In genomic region chr11:117606605-117607203, GRCm38 (mm10) we compare ENCODE assay signal across 8 mouse cellular contexts. TPM values are rescaled to one million over a fixed set of nuclear protein-coding genes. Genes with fewer than 3 reads are reported as not detected.
DNase-seq lines count a peak whose midpoint lies in the region; ATAC-seq and TF ChIP-seq lines count a peak whose summit lies in the region.

No protein-coding gene starts in this region.

- 14% methylated on average over 13 of the region's 13 CpGs for WGBS in embryonic facial prominence, embryonic 13.5 days
- WGBS in kidney, embryonic 14.5 days = 8% methylated on average over 13 of the region's 13 CpGs

- peaks cover 62% of the 10 kb centered on the region for H3K4me1 ChIP-seq in embryonic facial prominence, embryonic 13.5 days
- H3K4me1 ChIP-seq in kidney, embryonic 14.5 days (ENCODE audit: control insufficient read depth, insufficient read depth, low read length) = peaks cover 18% of the 10 kb centered on the region; the same call in 1 of the 2 replicates

- no peak for TF ChIP-seq POLR2A in myocyte (IDR thresholded peaks at IDR 0.05; ENCODE audit: insufficient read length, low read depth)

- no peak overlapping the region for H3K4me3 ChIP-seq in embryonic facial prominence, embryonic 13.5 days
- H3K4me3 ChIP-seq in kidney, embryonic 14.5 days (ENCODE audit: low read length) = no peak overlapping the region
- no peak overlapping the region for H3K4me3 ChIP-seq in myocyte

- no peak overlapping the region for H3ac ChIP-seq in myocyte (ENCODE audit: control insufficient read depth, insufficient read length)

- no peaks in the 10 kb centered on the region for H3K36me3 ChIP-seq in embryonic facial prominence, embryonic 13.5 days
- no peaks in the 10 kb centered on the region for H3K36me3 ChIP-seq in kidney, embryonic 14.5 days (ENCODE audit: control insufficient read depth, insufficient read depth, low read length)
- no peaks in the 10 kb centered on the region for H3K36me3 ChIP-seq in myocyte (ENCODE audit: control insufficient read depth, insufficient read depth)

- no peak overlapping the region for H3K9ac ChIP-seq in embryonic facial prominence, embryonic 13.5 days
- no peak overlapping the region for H3K9ac ChIP-seq in kidney, embryonic 14.5 days (ENCODE audit: low read depth, low read length)

- no peaks in the 10 kb centered on the region for H3K27me3 ChIP-seq in embryonic facial prominence, embryonic 13.5 days
- H3K27me3 ChIP-seq in kidney, embryonic 14.5 days (ENCODE audit: control insufficient read depth, insufficient read depth, low read length) = peaks cover 8% of the 10 kb centered on the region
- H3K27me3 ChIP-seq in myocyte (ENCODE audit: control insufficient read depth, insufficient read depth, insufficient read length) = no peaks in the 10 kb centered on the region

- H3K79me2 ChIP-seq in myocyte (ENCODE audit: control insufficient read depth, insufficient read depth) = no peaks in the 10 kb centered on the region

- no peak for ATAC-seq in embryonic facial prominence, embryonic 13.5 days (ENCODE audit: insufficient number of reproducible peaks, insufficient read depth, low FRiP score, low TSS enrichment, low read depth)
- no peak for ATAC-seq in kidney, embryonic 14.5 days (ENCODE audit: low FRiP score, low TSS enrichment)
- ATAC-seq in megakaryocyte progenitor cell, adult 5-6 weeks (replicated peaks; ENCODE audit: poor library complexity) = no peak

- peak overlapping the region; percentile 86; the same call in 1 of the 2 replicates for H3K27ac ChIP-seq in embryonic facial prominence, embryonic 13.5 days
- H3K27ac ChIP-seq in kidney, embryonic 14.5 days (ENCODE audit: low read depth, low read length) = no peak overlapping the region

- no peaks in the 10 kb centered on the region for H3K9me3 ChIP-seq in embryonic facial prominence, embryonic 13.5 days
- no peaks in the 10 kb centered on the region for H3K9me3 ChIP-seq in kidney, embryonic 14.5 days (ENCODE audit: control insufficient read depth, low read length)

- intact Hi-C loops in left cerebral cortex, postnatal 4 days (cut with DNase I) = no loop called here
- intact Hi-C loops in left cerebral cortex, postnatal 25 days (cut with DNase I) = no loop called here

- DNase-seq in left cerebral cortex, postnatal 4 days = peak; percentile 37
- DNase-seq in left cerebral cortex, postnatal 25 days (ENCODE audit: low spot score in 2 of 2) = no peak
- DNase-seq in layer of hippocampus, postnatal 10 days (ENCODE audit: low spot score in 2 of 2) = no peak
- DNase-seq in layer of hippocampus, postnatal 14 days (ENCODE audit: low spot score in 2 of 2) = no peak

- peak overlapping the region; percentile 34; the same call in 1 of the 2 replicates for H3K4me2 ChIP-seq in embryonic facial prominence, embryonic 13.5 days
- H3K4me2 ChIP-seq in kidney, embryonic 14.5 days (replicated peaks; ENCODE audit: low read depth, low read length) = peak overlapping the region; percentile 22; the same call in 1 of the 2 replicates
- peak overlapping the region; percentile 63 for H3K4me2 ChIP-seq in myocyte (ENCODE audit: low read depth)

TF ChIP-seq in myocyte, 11 proteins besides CTCF, POLR2A, EP300 and RAD21:
- TF ChIP-seq REST (IDR thresholded peaks at IDR 0.05; ENCODE audit: insufficient read depth, insufficient read length) (no peak), TCF3 (IDR thresholded peaks at IDR 0.05; ENCODE audit: insufficient read length, low read depth) (no peak), E2F4 (IDR thresholded peaks at IDR 0.05; ENCODE audit: insufficient read depth) (no peak), MYOD1 (IDR thresholded peaks at IDR 0.05; ENCODE audit: control insufficient read depth in 1 of 3, insufficient read length in 2 of 3, low read depth in 2 of 3) (no peak), USF1 (IDR thresholded peaks at IDR 0.05; ENCODE audit: low read depth) (no peak), SRF (IDR thresholded peaks at IDR 0.05; ENCODE audit: control insufficient read depth, insufficient read length, low read depth) (no peak), CEBPB (IDR thresholded peaks at IDR 0.05; ENCODE audit: insufficient read depth, poor library complexity, severe bottlenecking) (no peak), MAX (IDR thresholded peaks at IDR 0.05; ENCODE audit: low read depth) (no peak), MYOG (IDR thresholded peaks at IDR 0.05; ENCODE audit: control insufficient read depth in 1 of 3, insufficient read depth in 1 of 3, insufficient read length in 2 of 3, low read depth in 2 of 3) (no peak), POLR2AphosphoS2 (IDR thresholded peaks at IDR 0.05; ENCODE audit: insufficient read length, low read depth) (no peak), TCF12 (IDR thresholded peaks at IDR 0.05; ENCODE audit: insufficient read depth, poor library complexity, severe bottlenecking) (no peak)

RNA-seq across cellular contexts. Expression of gene Tnrc6c, which starts 47.4 kb away (rescaled TPM):
- 10 to 100 TPM; 89.8 to 90.7 TPM for total RNA-seq in left cerebral cortex, postnatal 4 days (2021)
- 10 to 100 TPM; 53.4 to 55.2 TPM for total RNA-seq in left cerebral cortex, postnatal 25 days (2021)
- polyA plus RNA-seq in embryonic facial prominence, embryonic 13.5 days (2015; fragmentation: Nextera tagmentation; extraction: Ambion mirVana) = 18.4 and 22.5 TPM in 2 replicates
- 11.5 and 13.2 TPM in 2 replicates for polyA plus RNA-seq in kidney, embryonic 14.5 days (2014; fragmentation: Nextera tagmentation; extraction: Ambion mirVana)
- 7.4 TPM for polyA plus RNA-seq in myocyte (2012; fragmentation: generic; extraction: Trizol)
- total RNA-seq in layer of hippocampus, postnatal 10 days (2021) = 10 to 100 TPM; 70.1 to 70.4 TPM
- 10 to 100 TPM; 61.8 to 67.9 TPM for total RNA-seq in layer of hippocampus, postnatal 14 days (2021)
- 18.8 and 22.1 TPM in 2 replicates for total RNA-seq in megakaryocyte progenitor cell, adult 5-6 weeks (2015)
- 17.8 and 19.8 TPM in 2 replicates for total RNA-seq in megakaryocyte progenitor cell, adult 5-6 weeks (2017)
